Comparison of ENCODE assay signal across 9 mouse cellular contexts in the genomic region with DNA sequence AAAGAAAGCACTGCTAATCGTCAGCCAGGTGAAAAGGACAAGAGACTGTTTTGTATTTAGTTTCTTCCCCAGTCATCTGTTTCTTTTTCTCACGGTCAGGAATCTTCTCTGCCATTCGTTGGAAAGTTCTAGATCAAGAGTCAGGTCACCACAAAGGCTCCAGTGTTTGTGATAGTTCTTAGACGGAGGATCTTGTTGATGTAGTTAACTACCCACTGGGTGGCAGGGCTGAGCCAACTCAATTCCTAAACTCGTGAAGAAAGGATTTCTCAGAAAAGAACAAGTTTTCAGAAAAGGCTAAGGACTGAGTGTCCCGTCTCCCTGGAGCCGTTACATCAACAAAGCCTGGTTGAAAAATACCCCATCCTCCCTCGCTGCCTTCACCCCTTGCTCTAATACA. TPM values are rescaled to one million over a fixed set of nuclear protein-coding genes. Genes with fewer than 3 reads are reported as not detected.
A peak's percentile ranks its signal among the peaks of the same experiment; 100 is the strongest.
DNase-seq lines count a peak whose midpoint lies in the region; ATAC-seq and TF ChIP-seq lines count a peak whose summit lies in the region.
"Had no signal": no experiment of that assay in that cellular context is flagged by ENCODE, and none has a peak within 500 bp of the region (broad histone marks: within the 10 kb centered on the region; RNA-seq: fewer than 3 reads in every experiment).

No protein-coding gene starts in this region.

- no peak overlapping the region for H3K9ac ChIP-seq in neural tube, embryonic 11.5 days (ENCODE audit: low read length)
- no peak overlapping the region for H3K9ac ChIP-seq in hindbrain, postnatal 0 days (replicated peaks; ENCODE audit: low read length)
- H3K9ac ChIP-seq in stomach, embryonic 16.5 days (ENCODE audit: low read length): peak overlapping the region; percentile 57

- DNase-seq in cerebellum, postnatal 14 days: peak; percentile 59 to 67
- no peak for DNase-seq in cerebellum, adult 8-10 months
- peak; percentile 65 for DNase-seq in neural tube, embryonic 11.5 days (ENCODE audit: low spot score)
- DNase-seq in neural tube, embryonic 10.5 days (ENCODE audit: extremely low spot score, low spot score): no peak
- peak; percentile 36 for DNase-seq in embryo, embryonic 11.5 days (ENCODE audit: low read depth, low spot score)
- peak; percentile 83 for DNase-seq in hindbrain, postnatal 0 days (ENCODE audit: low spot score)
- DNase-seq in lung, postnatal 10 days: peak; percentile 86

- 33% methylated on average over 8 of the region's 8 CpGs for WGBS in neural tube, embryonic 11.5 days
- WGBS in hindbrain, postnatal 0 days: 17% methylated on average over 8 of the region's 8 CpGs
- WGBS in stomach, embryonic 16.5 days: 5% methylated on average over 8 of the region's 8 CpGs

- no peak overlapping the region for H3K4me2 ChIP-seq in neural tube, embryonic 11.5 days (ENCODE audit: low read depth)
- H3K4me2 ChIP-seq in hindbrain, postnatal 0 days (ENCODE audit: low read depth, low read length): no peak overlapping the region
- H3K4me2 ChIP-seq in stomach, embryonic 16.5 days (ENCODE audit: low read depth, low read length): no peak overlapping the region

- H3K4me3 ChIP-seq in neural tube, embryonic 11.5 days (ENCODE audit: low read depth, low read length): no peak overlapping the region
- no peak overlapping the region for H3K4me3 ChIP-seq in hindbrain, postnatal 0 days (ENCODE audit: low read length)
- no peak overlapping the region for H3K4me3 ChIP-seq in stomach, embryonic 16.5 days (replicated peaks; ENCODE audit: low read length)

- TF ChIP-seq CTCF in hindbrain, postnatal 0 days (IDR thresholded peaks at IDR 0.05; ENCODE audit: low read depth): peak; percentile 66

- H3K4me1 ChIP-seq in neural tube, embryonic 11.5 days (ENCODE audit: control insufficient read depth, insufficient read depth, low read length): no peaks in the 10 kb centered on the region
- peaks cover 8% of the 10 kb centered on the region for H3K4me1 ChIP-seq in hindbrain, postnatal 0 days (ENCODE audit: insufficient read depth, low read length)
- peaks cover 23% of the 10 kb centered on the region for H3K4me1 ChIP-seq in stomach, embryonic 16.5 days (ENCODE audit: control insufficient read depth, insufficient read depth, low read length)

- H3K27ac ChIP-seq in neural tube, embryonic 11.5 days (ENCODE audit: low read depth, low read length): no peak overlapping the region
- H3K27ac ChIP-seq in hindbrain, postnatal 0 days: no peak overlapping the region
- peak overlapping the region; percentile 53 for H3K27ac ChIP-seq in stomach, embryonic 16.5 days (ENCODE audit: low read length)

- H3K27me3 ChIP-seq in neural tube, embryonic 11.5 days (ENCODE audit: control insufficient read depth, insufficient read depth, low read length): no peaks in the 10 kb centered on the region
- no peaks in the 10 kb centered on the region for H3K27me3 ChIP-seq in hindbrain, postnatal 0 days (ENCODE audit: insufficient read depth, low read length)
- H3K27me3 ChIP-seq in stomach, embryonic 16.5 days (ENCODE audit: control insufficient read depth, insufficient read depth, low read length): no peaks in the 10 kb centered on the region

- no peak for ATAC-seq in neural tube, embryonic 11.5 days (ENCODE audit: insufficient read depth, low FRiP score, low TSS enrichment)
- 0 out of 2 replicates have a peak, but pooled peaks have one; percentile 13 for ATAC-seq in hindbrain, postnatal 0 days
- ATAC-seq in stomach, embryonic 16.5 days (ENCODE audit: insufficient read depth, low FRiP score): no peak

- H3K9me3 ChIP-seq in neural tube, embryonic 11.5 days (ENCODE audit: control insufficient read depth, low read length): no peaks in the 10 kb centered on the region
- H3K9me3 ChIP-seq in hindbrain, postnatal 0 days (ENCODE audit: low read length): no peaks in the 10 kb centered on the region
- no peaks in the 10 kb centered on the region for H3K9me3 ChIP-seq in stomach, embryonic 16.5 days (replicated peaks; ENCODE audit: control insufficient read depth, low read length)

- no peaks in the 10 kb centered on the region for H3K36me3 ChIP-seq in neural tube, embryonic 11.5 days (ENCODE audit: control insufficient read depth, insufficient read depth, low read length)
- no peaks in the 10 kb centered on the region for H3K36me3 ChIP-seq in hindbrain, postnatal 0 days (ENCODE audit: insufficient read depth, low read length)
- H3K36me3 ChIP-seq in stomach, embryonic 16.5 days (ENCODE audit: control insufficient read depth, insufficient read depth, low read length): no peaks in the 10 kb centered on the region

RNA-seq across cellular contexts. Expression of a gene that starts 6.6 kb away (rescaled TPM):
- polyA plus RNA-seq in neural tube, embryonic 11.5 days (2014; fragmentation: Nextera tagmentation; extraction: Ambion mirVana): 50.4 and 62.7 TPM in 2 replicates
- 192 and 222 TPM in 2 replicates for total RNA-seq in hindbrain, postnatal 0 days (2014; rRNA removed)
- polyA plus RNA-seq in hindbrain, postnatal 0 days (2015; fragmentation: Nextera tagmentation; extraction: Ambion mirVana): 133 and 148 TPM in 2 replicates
- polyA plus RNA-seq in stomach, embryonic 16.5 days (2015; fragmentation: Nextera tagmentation; extraction: Ambion mirVana): 164 and 179 TPM in 2 replicates

RNA-seq across cellular contexts. Expression of a gene that starts 25.6 kb away (rescaled TPM):
- 0.46 and 0.49 TPM in 2 replicates for polyA plus RNA-seq in neural tube, embryonic 11.5 days (2014; fragmentation: Nextera tagmentation; extraction: Ambion mirVana)
- total RNA-seq in hindbrain, postnatal 0 days (2014; rRNA removed): not detected in 2 replicates
- polyA plus RNA-seq in hindbrain, postnatal 0 days (2015; fragmentation: Nextera tagmentation; extraction: Ambion mirVana): 0.48 and 0.96 TPM in 2 replicates
- 0.89 and 1.1 TPM in 2 replicates for polyA plus RNA-seq in stomach, embryonic 16.5 days (2015; fragmentation: Nextera tagmentation; extraction: Ambion mirVana)
- total RNA-seq: layer of hippocampus, postnatal 25 days had no signal

RNA-seq across cellular contexts. Expression of a gene that starts 26.2 kb away (rescaled TPM):
- 3.1 and 3.6 TPM in 2 replicates for polyA plus RNA-seq in neural tube, embryonic 11.5 days (2014; fragmentation: Nextera tagmentation; extraction: Ambion mirVana)
- total RNA-seq in hindbrain, postnatal 0 days (2014; rRNA removed): 0.78 and 1.9 TPM in 2 replicates
- polyA plus RNA-seq in hindbrain, postnatal 0 days (2015; fragmentation: Nextera tagmentation; extraction: Ambion mirVana): 2.1 and 2.5 TPM in 2 replicates
- 0.50 and 3.8 TPM in 2 replicates for polyA plus RNA-seq in stomach, embryonic 16.5 days (2015; fragmentation: Nextera tagmentation; extraction: Ambion mirVana)

RNA-seq across cellular contexts. Expression of a gene that starts 42.8 kb away (rescaled TPM):
- polyA plus RNA-seq in neural tube, embryonic 11.5 days (2014; fragmentation: Nextera tagmentation; extraction: Ambion mirVana): 12.8 and 15.8 TPM in 2 replicates
- total RNA-seq in hindbrain, postnatal 0 days (2014; rRNA removed): 10.7 and 11.2 TPM in 2 replicates
- 31.9 and 32.9 TPM in 2 replicates for polyA plus RNA-seq in hindbrain, postnatal 0 days (2015; fragmentation: Nextera tagmentation; extraction: Ambion mirVana)
- polyA plus RNA-seq in stomach, embryonic 16.5 days (2015; fragmentation: Nextera tagmentation; extraction: Ambion mirVana): 26.4 and 29.8 TPM in 2 replicates

RNA-seq across cellular contexts. Expression of a gene that starts 45.2 kb away (rescaled TPM):
- polyA plus RNA-seq in neural tube, embryonic 11.5 days (2014; fragmentation: Nextera tagmentation; extraction: Ambion mirVana): 2.8 and 3.6 TPM in 2 replicates
- 26.4 and 29.6 TPM in 2 replicates for total RNA-seq in hindbrain, postnatal 0 days (2014; rRNA removed)
- polyA plus RNA-seq in hindbrain, postnatal 0 days (2015; fragmentation: Nextera tagmentation; extraction: Ambion mirVana): 14.2 and 15.3 TPM in 2 replicates
- polyA plus RNA-seq in stomach, embryonic 16.5 days (2015; fragmentation: Nextera tagmentation; extraction: Ambion mirVana): 2.2 and 2.7 TPM in 2 replicates

Comparison
In these comparisons a context has a peak if more than half of its experiments do, and no peak if none do; other contexts are left out.
1. DNase-seq: peak in cerebellum, postnatal 14 days (2 of 2), neural tube, embryonic 11.5 days (single experiment), embryo, embryonic 11.5 days (single experiment), hindbrain, postnatal 0 days (single experiment) and lung, postnatal 10 days (single experiment); none in cerebellum, adult 8-10 months (single experiment) and neural tube, embryonic 10.5 days (single experiment).